Mouse (Mus musculus) megakaryocyte, adult 5-6 weeks (primary cell): ENCODE data around the gene Atf7ip. TPM values are rescaled to one million over a fixed set of nuclear protein-coding genes. Genes with fewer than 3 reads are reported as not detected.

Experiments used
- ATAC-seq: 2 replicates; pipeline ENCODE4 v1.8.0; 2016; ENCODE audit warnings: mild to moderate bottlenecking, inconsistent platforms; ENCODE audit not compliant: poor library complexity, severe bottlenecking
- total RNA-seq, 2 experiments: library from RNA; stranded (forward) in 1 of 2; stranded (reverse) in 1 of 2; fragments of 153-499, 151-499 nt in 1 of 2; fragments of 221-1000, 200-1000 nt in 1 of 2; gene quantifications; 2 replicates each; pipeline versions ENCODE4 v1.2.3 to v1.2.4; 2015 to 2017

The Atf7ip gene
- total RNA-seq, 2 experiments from 2014 or later: 84.8 to 101 TPM

GRCm38 (mm10) chr6:136521681-136522080 lies 15.7 kb downstream of the Atf7ip start:
- no peak for ATAC-seq

GRCm38 (mm10) chr6:136522658-136523057 lies 16.7 kb downstream of the Atf7ip start:
- no peak for ATAC-seq

GRCm38 (mm10) chr6:136524751-136525150 lies 18.8 kb downstream of the Atf7ip start:
- ATAC-seq: no peak

GRCm38 (mm10) chr6:136525567-136525966 lies 19.6 kb downstream of the Atf7ip start:
- ATAC-seq: no peak

GRCm38 (mm10) chr6:136529156-136529555 lies 23.2 kb downstream of the Atf7ip start:
- no peak for ATAC-seq

- peak; percentile 85 for ATAC-seq
These were observed 25.8 kb downstream of the Atf7ip start for GRCm38 (mm10) chr6:136531792-136532230.

- peak; percentile 47; the same call in 1 of the 2 replicates for ATAC-seq
These were observed 26.7 kb downstream of the Atf7ip start for GRCm38 (mm10) chr6:136532535-136533291.

- ATAC-seq: no peak
These were observed 27.8 kb downstream of the Atf7ip start for GRCm38 (mm10) chr6:136533804-136534203.

- ATAC-seq: no peak
These were observed 28.5 kb downstream of the Atf7ip start for GRCm38 (mm10) chr6:136534444-136534843.

- no peak for ATAC-seq
These were observed 29.2 kb downstream of the Atf7ip start for GRCm38 (mm10) chr6:136535176-136535575.

GRCm38 (mm10) chr6:136536121-136536520 lies 30.2 kb downstream of the Atf7ip start:
- ATAC-seq: no peak

GRCm38 (mm10) chr6:136541350-136541749 lies 35.4 kb downstream of the Atf7ip start:
- ATAC-seq: no peak

GRCm38 (mm10) chr6:136542105-136542504 lies 36.1 kb downstream of the Atf7ip start:
- ATAC-seq: no peak

GRCm38 (mm10) chr6:136543164-136543563 lies 37.2 kb downstream of the Atf7ip start:
- peak; percentile 92 for ATAC-seq

GRCm38 (mm10) chr6:136545284-136545870 lies 39.4 kb downstream of the Atf7ip start:
- ATAC-seq: no peak

GRCm38 (mm10) chr6:136546286-136546685 lies 40.3 kb downstream of the Atf7ip start:
- ATAC-seq: no peak

GRCm38 (mm10) chr6:136546987-136547386 lies 41.0 kb downstream of the Atf7ip start:
- ATAC-seq: no peak

GRCm38 (mm10) chr6:136548041-136548770 lies 42.2 kb downstream of the Atf7ip start:
- no peak for ATAC-seq

- no peak for ATAC-seq
These were observed 42.8 kb downstream of the Atf7ip start for GRCm38 (mm10) chr6:136548796-136549195.

GRCm38 (mm10) chr6:136549606-136550005 lies 43.6 kb downstream of the Atf7ip start:
- no peak for ATAC-seq

- peak; percentile 73 for ATAC-seq
These were observed 44.8 kb downstream of the Atf7ip start for GRCm38 (mm10) chr6:136550596-136551304.
